Mouse (Mus musculus): ENCODE measurements at regions not wholly inside any gene's neighbourhood (a gene's known extent, or its start where the extent isn't known, plus 50 kb on each side); places are given as distances from the start of the nearest gene placed in this dataset. TPM values are rescaled to one million over a fixed set of nuclear protein-coding genes. Genes with fewer than 3 reads are reported as not detected.

- peak overlapping the region; percentile 53 for H3K4me2 ChIP-seq (replicated peaks)
- H3K4me3 ChIP-seq (replicated peaks), result peak overlapping the region; percentile 24
- no peaks in the 10 kb centered on the region for H3K9me3 ChIP-seq (replicated peaks)
- 4% methylated on average over 14 of the region's 14 CpGs for WGBS
- H3K27me3 ChIP-seq, result no peaks in the 10 kb centered on the region
- H3K9ac ChIP-seq, result no peak overlapping the region
- no peak overlapping the region for H3K27ac ChIP-seq (replicated peaks)
- peak; percentile 63; the same call in 1 of the 2 replicates for ATAC-seq (ENCODE audit: insufficient number of reproducible peaks, low FRiP score, low TSS enrichment, low read depth)
- peaks cover 12% of the 10 kb centered on the region for H3K4me1 ChIP-seq
- no peaks in the 10 kb centered on the region for H3K36me3 ChIP-seq
Measured at GRCm38 (mm10) chr13:107073039-107073620, 51.2 kb upstream of the Kif2a start.

DNA sequence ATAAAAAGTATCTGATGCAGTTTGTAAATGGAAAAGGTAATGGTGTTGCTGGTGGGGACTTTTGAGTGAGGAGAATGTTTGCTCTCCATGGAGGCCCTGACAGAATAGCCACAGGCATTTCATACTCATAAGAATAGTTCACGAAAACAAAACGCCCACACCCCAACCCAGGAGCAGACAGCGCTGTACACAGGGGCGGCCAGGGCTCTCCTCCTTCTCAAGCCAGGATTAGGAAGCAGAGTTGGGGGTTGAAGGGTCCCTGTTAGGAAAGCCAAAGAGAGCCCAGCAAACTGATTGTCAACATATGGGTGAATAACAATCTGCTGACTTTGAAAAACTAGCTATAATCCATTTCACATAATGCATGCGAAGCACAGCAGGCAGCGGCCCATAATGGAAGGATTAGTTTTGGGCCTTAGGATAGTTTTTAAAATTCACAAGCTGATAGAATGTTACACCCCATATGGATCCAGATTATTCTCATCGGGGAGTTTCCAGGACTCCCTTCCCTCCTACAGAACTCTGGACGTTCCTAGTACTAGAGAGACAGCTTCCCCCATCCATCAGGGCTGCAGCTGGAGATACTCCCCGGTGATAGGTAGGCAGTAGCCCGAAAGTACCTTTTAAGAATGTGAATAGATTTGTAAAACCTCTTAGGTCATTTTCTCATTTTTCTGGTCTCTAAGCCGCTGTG lies 50.6 kb upstream of the Kif2a start:
- Histone ChIP-seq H3K27me3 (no peaks in the 10 kb centered on the region), H3K4me2 (replicated peaks) (peak overlapping the region; percentile 53), H3K36me3 (no peaks in the 10 kb centered on the region), H3K9me3 (replicated peaks) (no peaks in the 10 kb centered on the region), H3K27ac (replicated peaks) (0 out of 2 replicates have a peak overlapping the region, but pooled peaks have one; percentile 22), H3K9ac (no peak overlapping the region), H3K4me3 (replicated peaks) (peak overlapping the region; percentile 24), H3K4me1 (peaks cover 12% of the 10 kb centered on the region)
- ATAC-seq (ENCODE audit: insufficient number of reproducible peaks, low FRiP score, low TSS enrichment, low read depth), result no peak
- 14% methylated on average over 11 of the region's 11 CpGs for WGBS

Small RNA genes in the stretch of these regions (microRNA-seq; reads per million reads assigned to microRNA genes)
- gene Gm22118 (ENCODE audit: borderline number of aligned reads), result not detected
